Mouse (Mus musculus) retina, adult 2 months (tissue): ENCODE data around the gene AI464131.
"Not testable (repeated sequence)": the region's sequence is repeated elsewhere in the genome, so short reads cannot be mapped to it uniquely, and the experiment has no call there.

Source experiments
- DNase-seq: peaks from one replicate; pipeline ENCODE4 v3.0.0-alpha.2; 2012; ENCODE audit warnings: low read depth, low spot score

Gene AI464131

GRCm38 (mm10) chr4:41470051-41470683 is 32.7 kb downstream of the AI464131 start:
- DNase-seq: no peak

GRCm38 (mm10) chr4:41469199-41469598 is 33.7 kb downstream of the AI464131 start:
- no peak for DNase-seq

- DNase-seq: peak; percentile 51
These were observed 34.3 kb downstream of the AI464131 start for GRCm38 (mm10) chr4:41468396-41469080.

GRCm38 (mm10) chr4:41465287-41465665 is 37.6 kb downstream of the AI464131 start:
- no peak for DNase-seq

- peak; percentile 95 for DNase-seq
These were observed 38.3 kb downstream of the AI464131 start, which contains the start of the genes Kif24 and Nudt2 for GRCm38 (mm10) chr4:41464345-41465286. Kif24 (minus strand) TSS chr4:41464887. Nudt2 (plus strand) TSS chr4:41465151.

- DNase-seq: not testable (repeated sequence)
These were observed 39.7 kb downstream of the AI464131 start for GRCm38 (mm10) chr4:41463051-41463738.

GRCm38 (mm10) chr4:41460690-41461089 is 42.2 kb downstream of the AI464131 start:
- no peak for DNase-seq

- DNase-seq: no peak
These were observed 55.3 kb downstream of the AI464131 start for GRCm38 (mm10) chr4:41447595-41447994.
